Mouse (Mus musculus) liver, adult 2 months (tissue): Measurements from ENCODE around the gene Wapl. TPM values are rescaled to one million over a fixed set of nuclear protein-coding genes. Genes with fewer than 3 reads are reported as not detected.

Experiments
- DNase-seq: peaks from one replicate; pipeline ENCODE4 v3.0.0-alpha.2; 2011; ENCODE audit warnings: low read depth, low spot score; ENCODE audit errors: extremely low read depth
- H3K27ac ChIP-seq: fragments of 200-500 bp; replicated peaks from 2 replicates; pipeline ENCODE4 v1.5.1; 2012; ENCODE audit warnings: low read depth, mild to moderate bottlenecking, control low read depth, inconsistent platforms, low read length; ENCODE audit not compliant: insufficient read depth
- H3K27me3 ChIP-seq: fragments of 200-500 bp; 2 replicates; pipeline ENCODE4 v1.6.1; 2012; ENCODE audit warnings: mild to moderate bottlenecking, moderate library complexity, low read length, inconsistent platforms; ENCODE audit not compliant: control insufficient read depth, insufficient read depth
- H3K36me3 ChIP-seq: fragments of 200-500 bp; 2 replicates; pipeline ENCODE4 v1.6.1; 2012; ENCODE audit warnings: low read length, inconsistent platforms; ENCODE audit not compliant: control insufficient read depth, insufficient read depth
- H3K4me1 ChIP-seq: fragments of 200-500 bp; 2 replicates; pipeline ENCODE4 v1.6.1; 2011; ENCODE audit warnings: low read length; ENCODE audit not compliant: control insufficient read depth, insufficient read depth
- H3K4me3 ChIP-seq: fragments of 200-500 bp; 2 replicates; pipeline ENCODE4 v1.5.1; 2011; ENCODE audit warnings: low read depth, mild to moderate bottlenecking, control low read depth, low read length, moderate library complexity; ENCODE audit not compliant: insufficient read depth
- H3K79me2 ChIP-seq: fragments of 200-500 bp; 2 replicates; pipeline ENCODE4 v1.6.1; 2012; ENCODE audit warnings: inconsistent platforms, mild to moderate bottlenecking, low read length, moderate library complexity; ENCODE audit not compliant: control insufficient read depth, insufficient read depth
- H3K9ac ChIP-seq: fragments of 200-500 bp; 2 replicates; pipeline ENCODE4 v1.6.1; 2012; ENCODE audit warnings: low read depth, mild to moderate bottlenecking, control low read depth, inconsistent platforms, low read length
- CTCF ChIP-seq: fragments of 200-500 bp; IDR thresholded peaks from 2 replicates; pipeline ENCODE4 v1.5.1; 2011; ENCODE audit warnings: low read depth, low read length, control low read depth
- POLR2A ChIP-seq: fragments of 200-500 bp; IDR thresholded peaks from 2 replicates; pipeline ENCODE4 v1.6.1; 2011; ENCODE audit warnings: low read length, control low read depth; ENCODE audit not compliant: insufficient read depth; ENCODE audit errors: extremely low read depth
- WGBS: fragments of 180-500 bp; shearing (Covaris S2); methylation state at CpG from one replicate; pipeline ENCODE4 v1.1.7; 2018; 5-methylcytosine and 5-hydroxymethylcytosine counted together
- polyA plus RNA-seq: library from polyadenylated mRNA; depleted of rRNA; stranded (reverse); fragments of >200 nt; gene quantifications from 2 replicates; pipeline ENCODE4 v1.2.3, GENCODE M21; 2012
- total RNA-seq: library from RNA; depleted of rRNA; stranded (reverse); fragments of >200 nt; gene quantifications from 2 replicates; pipeline ENCODE4 v1.2.3, GENCODE M21; 2014

Wapl gene
- total and polyA plus RNA-seq, 2 experiments: 6.8 to 63.4 TPM

GRCm38 (mm10) chr14:34674932-34675331 is 1.2 kb downstream of the Wapl start:
- Histone ChIP-seq H3K36me3 (peaks cover 12% of the 10 kb centered on the region), H3K4me1 (peaks cover 2% of the 10 kb centered on the region; the same call in 1 of the 2 replicates), H3K79me2 (peaks cover 14% of the 10 kb centered on the region; the same call in 1 of the 2 replicates), H3K4me3 (peak overlapping the region; percentile 82), H3K9ac (peak overlapping the region; percentile 98), H3K27ac (peak overlapping the region; percentile 99), H3K27me3 (no peaks in the 10 kb centered on the region)
- TF ChIP-seq CTCF: no peak
- TF ChIP-seq POLR2A: no peak
- no peak for DNase-seq
- 8% methylated on average over 9 of the region's 9 CpGs for WGBS

DNA sequence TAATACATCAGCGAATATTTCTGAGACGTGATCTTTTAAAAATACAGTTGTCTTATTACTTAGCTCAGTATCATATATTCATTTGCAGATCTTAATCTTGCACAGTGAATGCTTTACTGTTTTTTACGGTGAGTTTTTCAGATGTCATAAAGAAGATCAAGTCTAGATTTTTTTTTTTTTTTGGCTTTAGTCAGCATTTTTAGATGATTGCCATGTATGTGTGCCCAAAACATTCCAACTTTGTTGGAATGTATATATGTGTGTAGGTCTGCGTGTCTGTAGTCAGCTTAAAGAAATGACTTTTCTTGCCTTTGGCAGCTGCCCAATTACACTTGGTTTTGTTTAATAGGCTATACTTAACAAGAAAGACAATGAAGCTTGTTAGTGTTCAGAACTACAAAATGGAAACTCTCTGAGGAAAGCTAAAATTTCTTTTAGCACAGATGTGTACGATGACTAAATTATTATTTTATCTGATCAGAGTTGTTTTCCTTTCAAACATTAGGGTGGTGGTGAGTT is 1.7 kb downstream of the Wapl start:
- Histone ChIP-seq H3K4me1 (peaks cover 2% of the 10 kb centered on the region; the same call in 1 of the 2 replicates), H3K79me2 (peaks cover 14% of the 10 kb centered on the region; the same call in 1 of the 2 replicates), H3K27me3 (no peaks in the 10 kb centered on the region), H3K36me3 (peaks cover 12% of the 10 kb centered on the region), H3K9ac (no peak overlapping the region), H3K27ac (no peak overlapping the region), H3K4me3 (no peak overlapping the region; the same call in 1 of the 2 replicates)
- no peak for TF ChIP-seq CTCF
- no peak for TF ChIP-seq POLR2A
- WGBS: 21% methylated on average over 5 of the region's 5 CpGs
- DNase-seq: peak; percentile 24

- H3K36me3 ChIP-seq: peaks cover 25% of the 10 kb centered on the region
These were observed 7.1 kb downstream of the Wapl start for GRCm38 (mm10) chr14:34680815-34681214.

DNA sequence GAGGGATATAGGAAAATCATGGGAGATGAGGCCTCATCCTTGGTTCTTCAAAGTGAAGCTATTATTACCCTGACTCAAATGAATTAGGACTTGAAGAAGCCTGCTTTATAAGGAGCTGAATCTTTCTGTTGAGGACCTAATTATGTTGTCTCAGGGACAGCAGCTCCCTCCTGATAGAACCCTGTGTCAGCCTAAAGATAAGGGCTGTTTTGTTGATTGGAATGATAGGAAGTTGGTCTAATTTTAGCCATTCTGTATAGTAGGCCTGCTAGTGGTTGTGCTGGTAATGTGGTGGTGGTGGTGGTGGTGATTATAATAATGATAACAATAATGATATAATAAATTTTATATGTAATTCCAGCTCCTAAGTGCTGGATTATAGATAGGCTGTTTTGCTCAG is 11.3 kb downstream of the Wapl start:
- peaks cover 8% of the 10 kb centered on the region; the same call in 1 of the 2 replicates for H3K79me2 ChIP-seq
- no peak overlapping the region for H3K27ac ChIP-seq
- H3K36me3 ChIP-seq: peaks cover 19% of the 10 kb centered on the region
- DNase-seq: no peak
- TF ChIP-seq POLR2A: no peak
- TF ChIP-seq CTCF: no peak
- H3K9ac ChIP-seq: no peak overlapping the region
- H3K4me1 ChIP-seq: no peaks in the 10 kb centered on the region; the same call in 1 of the 2 replicates
- H3K27me3 ChIP-seq: no peaks in the 10 kb centered on the region
- H3K4me3 ChIP-seq: no peak overlapping the region

More at GRCm38 (mm10) chr14:34680815-34681214, 7.1 kb downstream of the Wapl start:
- Histone ChIP-seq H3K27me3 (no peaks in the 10 kb centered on the region), H3K9ac (no peak overlapping the region), H3K4me3 (no peak overlapping the region), H3K27ac (no peak overlapping the region), H3K79me2 (peaks cover 13% of the 10 kb centered on the region; the same call in 1 of the 2 replicates), H3K4me1 (peaks cover 2% of the 10 kb centered on the region; the same call in 1 of the 2 replicates)
- no peak for TF ChIP-seq CTCF
- TF ChIP-seq POLR2A: no peak
- DNase-seq: no peak
- WGBS: 63% methylated on average over 2 of the region's 2 CpGs

GRCm38 (mm10) chr14:34693970-34694369 is 20.2 kb downstream of the Wapl start:
- TF ChIP-seq POLR2A (no peak), CTCF (no peak)
- 94% methylated on average over 4 of the region's 4 CpGs for WGBS
- Histone ChIP-seq H3K27ac (no peak overlapping the region), H3K27me3 (no peaks in the 10 kb centered on the region), H3K36me3 (peaks cover 37% of the 10 kb centered on the region), H3K9ac (no peak overlapping the region), H3K79me2 (peaks cover 8% of the 10 kb centered on the region; the same call in 1 of the 2 replicates), H3K4me3 (no peak overlapping the region), H3K4me1 (no peaks in the 10 kb centered on the region; the same call in 1 of the 2 replicates)
- no peak for DNase-seq

DNA sequence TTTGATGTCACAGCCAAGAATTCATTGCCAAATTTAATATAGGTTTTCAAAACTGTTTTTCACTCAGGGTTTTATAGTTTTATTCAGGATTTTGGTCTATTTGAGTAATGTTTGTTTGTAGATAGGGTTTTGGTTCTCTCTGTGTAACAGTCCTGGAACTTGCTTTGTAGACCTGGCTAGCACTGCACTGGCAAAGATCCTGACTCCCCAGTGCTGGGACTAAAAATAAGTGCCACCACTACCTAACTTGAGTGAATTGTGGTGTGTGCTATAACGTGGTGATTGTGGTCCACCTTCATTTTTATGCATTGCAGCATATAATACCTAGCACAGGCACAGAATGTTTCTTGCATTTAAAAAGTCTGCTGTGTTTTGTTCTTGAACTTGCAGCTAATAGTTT is 23.6 kb downstream of the Wapl start:
- WGBS: 36% methylated on average over 1 of the region's 1 CpGs
- H3K79me2 ChIP-seq: peaks cover 8% of the 10 kb centered on the region; the same call in 1 of the 2 replicates

More for the DNA sequence above, 23.6 kb downstream of the Wapl start:
- H3K27me3 ChIP-seq: no peaks in the 10 kb centered on the region
- no peak for TF ChIP-seq CTCF
- no peak for TF ChIP-seq POLR2A
- H3K9ac ChIP-seq: no peak overlapping the region
- no peaks in the 10 kb centered on the region; the same call in 1 of the 2 replicates for H3K4me1 ChIP-seq
- peak; percentile 39 for DNase-seq
- H3K27ac ChIP-seq: no peak overlapping the region
- no peak overlapping the region for H3K4me3 ChIP-seq
- peaks cover 27% of the 10 kb centered on the region for H3K36me3 ChIP-seq
